Mouse (Mus musculus) liver, embryonic 11.5 days (tissue): ENCODE results near the gene Ldlrap1. TPM values are rescaled to one million over a fixed set of nuclear protein-coding genes. Genes with fewer than 3 reads are reported as not detected.
A peak's percentile ranks its signal among the peaks of the same experiment; 100 is the strongest.

ENCODE experiments used
- ATAC-seq: fragments of 200-750 bp; cut with Nextera tagmentation; replicated peaks from 2 replicates; pipeline ENCODE4 v1.8.0; 2017; ENCODE audit warnings: moderate number of reproducible peaks, mild to moderate bottlenecking, moderate TSS enrichment, moderate library complexity; ENCODE audit not compliant: low FRiP score
- DNase-seq: peaks from one replicate; pipeline ENCODE4 v3.0.0-alpha.2; 2017; ENCODE audit warnings: low spot score
- H3K27ac ChIP-seq: fragments of 300-500 bp; sonication (generic); 2 replicates; pipeline ENCODE4 v1.5.1; 2014; ENCODE audit warnings: mild to moderate bottlenecking, low read depth, low read length, control low read depth
- H3K27me3 ChIP-seq: fragments of 300-500 bp; sonication (generic); replicated peaks from 2 replicates; pipeline ENCODE4 v1.6.1; 2014; ENCODE audit warnings: low read length, mixed read lengths; ENCODE audit not compliant: control insufficient read depth, insufficient read depth
- H3K36me3 ChIP-seq: fragments of 300-500 bp; sonication (generic); 2 replicates; pipeline ENCODE4 v1.6.1; 2014; ENCODE audit warnings: mild to moderate bottlenecking, low read length, moderate library complexity, mixed read lengths; ENCODE audit not compliant: control insufficient read depth, insufficient read depth
- H3K4me1 ChIP-seq: fragments of 300-500 bp; sonication (generic); replicated peaks from 2 replicates; pipeline ENCODE4 v1.6.1; 2014; ENCODE audit warnings: low read length, mixed read lengths; ENCODE audit not compliant: control insufficient read depth, insufficient read depth
- H3K4me2 ChIP-seq: fragments of 300-500 bp; sonication (generic); 2 replicates; pipeline ENCODE4 v1.6.1; 2014; ENCODE audit warnings: mild to moderate bottlenecking, control low read depth, moderate library complexity
- H3K4me3 ChIP-seq: fragments of 300-500 bp; sonication (generic); 2 replicates; pipeline ENCODE4 v1.5.1; 2014; ENCODE audit warnings: low read depth, low read length, control low read depth
- H3K9ac ChIP-seq: fragments of 300-500 bp; sonication (generic); 2 replicates; pipeline ENCODE4 v1.6.1; 2014; ENCODE audit warnings: low read depth, low read length, control low read depth
- H3K9me3 ChIP-seq: fragments of 300-500 bp; sonication (generic); 2 replicates; pipeline ENCODE4 v1.6.1; 2016; ENCODE audit warnings: low read length, inconsistent platforms, mixed read lengths; ENCODE audit not compliant: control insufficient read depth
- WGBS: fragments of 180-500 bp; shearing (Covaris S2); extraction: QIAGEN DNeasy Blood & Tissue Kit; methylation state at CpG from one replicate; pipeline ENCODE4 v1.1.7; 2014; 5-methylcytosine and 5-hydroxymethylcytosine counted together
- polyA plus RNA-seq: library from polyadenylated mRNA; unstranded; fragments of >200 nt; fragmentation: Nextera tagmentation; extraction: Ambion mirVana; gene quantifications from 2 replicates; pipeline ENCODE4 v1.2.1, GENCODE M21; 2014

Gene Ldlrap1
- polyA plus RNA-seq, 1 experiment from 2014 or later = 32.2 TPM

DNA sequence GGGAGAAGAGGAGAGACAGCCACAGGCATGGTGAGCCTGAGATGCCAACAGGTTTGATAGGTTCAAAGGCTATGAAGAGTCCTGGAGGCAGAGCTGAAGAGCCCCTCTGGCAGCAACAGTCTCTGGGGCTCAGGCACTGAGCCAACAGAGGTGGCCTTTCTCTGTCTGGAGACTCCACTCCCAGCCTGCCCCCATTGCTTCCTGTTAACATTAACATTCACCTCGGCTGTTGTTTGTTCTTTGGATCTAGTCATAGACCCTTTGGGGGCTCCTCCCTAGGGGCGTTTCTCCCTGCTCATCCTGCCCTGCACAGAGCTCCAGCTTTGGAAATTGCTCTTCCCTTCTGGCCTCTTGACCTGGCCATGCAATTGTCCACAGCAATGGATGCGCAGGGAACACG lies 42.9 kb downstream of the Ldlrap1 start:
- Histone ChIP-seq H3K9ac (no peak overlapping the region), H3K4me3 (no peak overlapping the region), H3K4me1 (peaks cover 26% of the 10 kb centered on the region), H3K9me3 (no peaks in the 10 kb centered on the region), H3K4me2 (no peak overlapping the region), H3K27me3 (no peaks in the 10 kb centered on the region), H3K27ac (no peak overlapping the region), H3K36me3 (no peaks in the 10 kb centered on the region)
- WGBS = 46% methylated on average over 4 of the region's 4 CpGs
- DNase-seq (no peak), ATAC-seq (no peak)

DNA sequence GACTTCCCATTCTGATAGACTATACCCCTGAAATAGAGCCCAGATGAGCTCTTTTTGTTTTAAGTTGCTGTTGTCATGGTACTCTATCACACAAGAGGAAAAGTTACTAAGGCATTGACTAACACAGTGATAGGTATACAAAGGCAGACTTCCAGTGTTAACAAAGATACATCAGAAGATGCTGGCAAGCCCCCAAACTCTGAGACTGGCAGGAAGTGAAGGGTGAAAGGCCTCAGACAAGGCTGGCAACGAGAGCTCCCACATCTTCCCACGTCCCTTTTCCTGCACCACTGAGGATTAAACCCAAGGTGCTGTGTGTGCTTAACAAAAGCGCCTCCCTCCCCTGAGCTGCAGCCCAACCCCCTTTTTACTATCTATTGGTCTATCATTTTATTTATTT lies 44.6 kb downstream of the Ldlrap1 start:
- H3K9ac ChIP-seq = no peak overlapping the region
- no peak overlapping the region for H3K4me2 ChIP-seq
- ATAC-seq = no peak
- peaks cover 27% of the 10 kb centered on the region for H3K4me1 ChIP-seq
- no peaks in the 10 kb centered on the region for H3K27me3 ChIP-seq
- no peaks in the 10 kb centered on the region for H3K36me3 ChIP-seq
- no peak overlapping the region for H3K27ac ChIP-seq
- no peaks in the 10 kb centered on the region for H3K9me3 ChIP-seq
- H3K4me3 ChIP-seq = no peak overlapping the region
- DNase-seq = no peak
- WGBS = 76% methylated on average over 3 of the region's 3 CpGs

DNA sequence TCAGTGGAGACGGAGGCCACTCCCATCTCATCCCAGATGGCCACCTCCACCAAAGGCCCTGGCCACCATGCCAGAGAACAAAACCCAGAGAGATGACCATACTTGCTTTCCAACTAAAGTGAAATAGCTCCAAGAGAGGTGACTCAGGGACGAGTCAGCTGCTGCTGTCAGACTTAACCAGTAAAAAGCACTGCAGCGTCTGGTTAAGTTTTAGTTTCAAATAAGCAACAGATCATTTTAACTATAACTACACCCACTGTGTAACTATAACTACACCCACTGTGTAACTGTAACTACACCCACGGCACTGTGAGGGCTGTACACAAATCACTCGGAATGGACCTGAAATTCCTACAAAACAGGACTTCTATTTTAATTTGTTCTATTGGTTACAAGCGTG lies 46.7 kb downstream of the Ldlrap1 start:
- ATAC-seq (no peak), DNase-seq (no peak)
- Histone ChIP-seq H3K9me3 (no peaks in the 10 kb centered on the region), H3K9ac (no peak overlapping the region), H3K4me1 (peaks cover 22% of the 10 kb centered on the region), H3K27ac (no peak overlapping the region), H3K4me3 (no peak overlapping the region), H3K27me3 (no peaks in the 10 kb centered on the region), H3K4me2 (no peak overlapping the region), H3K36me3 (no peaks in the 10 kb centered on the region)
- WGBS = 81% methylated on average over 6 of the region's 6 CpGs

GRCm38 (mm10) chr4:134720371-134720770 lies 47.5 kb downstream of the Ldlrap1 start:
- no peak overlapping the region for H3K9ac ChIP-seq
- no peak for ATAC-seq
- 67% methylated on average over 3 of the region's 3 CpGs for WGBS

GRCm38 (mm10) chr4:134719489-134719888 lies 48.3 kb downstream of the Ldlrap1 start:
- Histone ChIP-seq H3K4me3 (no peak overlapping the region), H3K9ac (peak overlapping the region; percentile 7), H3K27me3 (no peaks in the 10 kb centered on the region), H3K9me3 (no peaks in the 10 kb centered on the region), H3K27ac (peak overlapping the region; percentile 57), H3K4me1 (peaks cover 15% of the 10 kb centered on the region; the same call in 1 of the 2 replicates), H3K36me3 (no peaks in the 10 kb centered on the region), H3K4me2 (peak overlapping the region; percentile 34; the same call in 1 of the 2 replicates)
- ATAC-seq (peak; percentile 94), DNase-seq (peak; percentile 52)
- 34% methylated on average over 8 of the region's 8 CpGs for WGBS

More at GRCm38 (mm10) chr4:134720371-134720770, 47.5 kb downstream of the Ldlrap1 start:
- no peak overlapping the region for H3K27ac ChIP-seq
- peaks cover 21% of the 10 kb centered on the region for H3K4me1 ChIP-seq
- no peaks in the 10 kb centered on the region for H3K36me3 ChIP-seq
- no peak overlapping the region for H3K4me3 ChIP-seq
- H3K9me3 ChIP-seq = no peaks in the 10 kb centered on the region
- H3K4me2 ChIP-seq = no peak overlapping the region
- no peak for DNase-seq
- H3K27me3 ChIP-seq = no peaks in the 10 kb centered on the region

- H3K4me3 ChIP-seq = no peak overlapping the region
- peak overlapping the region; percentile 38; the same call in 1 of the 2 replicates for H3K9ac ChIP-seq
- 0 out of 2 replicates have a peak overlapping the region, but pooled peaks have one; percentile 20 for H3K4me2 ChIP-seq
- no peaks in the 10 kb centered on the region for H3K27me3 ChIP-seq
- H3K4me1 ChIP-seq = peaks cover 3% of the 10 kb centered on the region
- H3K27ac ChIP-seq = no peak overlapping the region
- H3K36me3 ChIP-seq = no peaks in the 10 kb centered on the region
- ATAC-seq (peak; percentile 84), DNase-seq (peak; percentile 77)
- H3K9me3 ChIP-seq = no peaks in the 10 kb centered on the region
- 8% methylated on average over 8 of the region's 8 CpGs for WGBS
Measured at GRCm38 (mm10) chr4:134713937-134714336, 53.9 kb downstream of the Ldlrap1 start.

DNA sequence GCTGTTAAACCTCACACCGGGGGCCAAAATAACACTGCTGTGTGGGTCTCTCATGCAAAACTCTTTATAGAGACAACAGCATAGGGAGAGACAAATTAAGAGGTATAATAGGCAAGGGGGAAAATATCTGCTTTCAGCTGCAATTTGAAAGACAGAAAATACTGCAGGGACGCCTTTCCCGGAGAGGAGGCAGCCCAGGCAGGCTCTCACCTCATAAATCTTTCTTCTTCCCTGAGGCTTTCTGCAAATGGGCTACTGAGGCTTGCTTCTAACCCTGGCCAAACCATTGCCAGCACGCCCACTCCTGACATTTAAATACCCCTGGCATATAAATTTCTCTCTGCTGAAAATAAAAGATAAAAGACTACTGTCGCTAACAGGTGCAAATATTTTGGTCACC lies 62.5 kb downstream of the Ldlrap1 start:
- H3K4me2 ChIP-seq = 0 out of 2 replicates have a peak overlapping the region, but pooled peaks have one; percentile 5
- peaks cover 27% of the 10 kb centered on the region for H3K27me3 ChIP-seq
- DNase-seq (no peak), ATAC-seq (no peak)
- no peak overlapping the region for H3K27ac ChIP-seq
- 61% methylated on average over 5 of the region's 5 CpGs for WGBS
- H3K36me3 ChIP-seq = no peaks in the 10 kb centered on the region
- no peaks in the 10 kb centered on the region for H3K9me3 ChIP-seq
- H3K4me1 ChIP-seq = peaks cover 17% of the 10 kb centered on the region
- H3K9ac ChIP-seq = no peak overlapping the region
- H3K4me3 ChIP-seq = no peak overlapping the region

GRCm38 (mm10) chr4:134704590-134704989 lies 63.2 kb downstream of the Ldlrap1 start:
- Histone ChIP-seq H3K4me1 (peaks cover 17% of the 10 kb centered on the region), H3K9ac (peak overlapping the region; percentile 23; the same call in 1 of the 2 replicates), H3K27me3 (peaks cover 27% of the 10 kb centered on the region), H3K4me2 (peak overlapping the region; percentile 88), H3K9me3 (no peaks in the 10 kb centered on the region), H3K36me3 (no peaks in the 10 kb centered on the region), H3K4me3 (peak overlapping the region; percentile 60), H3K27ac (no peak overlapping the region)
- 2% methylated on average over 21 of the region's 21 CpGs for WGBS
- DNase-seq = no peak
- no peak; the same call in 1 of the 2 replicates for ATAC-seq

DNA sequence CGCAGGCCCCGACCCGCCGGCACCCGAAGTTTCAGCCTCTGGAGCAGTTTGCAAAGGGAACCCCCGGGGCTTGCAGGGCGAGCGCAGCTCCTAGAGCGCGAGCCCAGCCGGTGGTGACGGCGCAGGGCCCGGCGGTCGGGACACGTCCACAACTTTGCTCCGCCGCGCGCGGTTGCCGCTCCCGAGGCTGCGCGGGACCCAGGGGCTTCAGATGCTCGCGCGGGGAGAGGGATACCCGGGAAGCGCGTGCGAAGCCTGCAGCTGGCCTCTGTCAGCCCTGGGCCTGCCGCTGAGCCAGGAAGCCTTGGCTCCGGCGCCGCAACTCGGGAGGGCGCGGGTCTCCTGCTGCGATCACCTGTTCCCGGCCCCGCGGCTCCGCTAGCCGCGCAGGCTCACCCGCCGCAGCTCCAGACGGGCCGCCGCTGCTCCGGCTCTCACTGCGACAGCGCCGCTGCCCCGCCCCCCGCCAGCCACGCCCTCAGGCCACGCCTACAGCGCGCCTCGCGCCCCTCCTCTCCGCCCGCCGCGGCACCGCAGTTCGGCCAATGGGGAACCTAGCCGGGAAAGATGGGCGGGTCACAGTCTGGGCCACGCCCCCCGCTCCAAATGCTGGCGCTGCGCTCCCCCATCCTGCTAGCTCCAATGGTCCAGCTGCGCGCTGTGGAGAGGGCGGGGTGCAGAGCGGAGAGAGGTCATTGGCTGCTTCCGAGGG lies 63.8 kb downstream of the Ldlrap1 start, which contains the start of gene Man1c1:
Man1c1 (minus strand) TSS at position 456 of the 712 bp plus-strand sequence.
- Histone ChIP-seq H3K36me3 (no peaks in the 10 kb centered on the region), H3K27ac (0 out of 2 replicates have a peak within 1 kb of the TSS, but pooled peaks have one; percentile 13), H3K4me2 (peak within 1 kb of the TSS; percentile 88), H3K9me3 (no peaks in the 10 kb centered on the region), H3K4me1 (peaks cover 17% of the 10 kb centered on the region), H3K9ac (peak within 1 kb of the TSS; percentile 62), H3K27me3 (peaks cover 27% of the 10 kb centered on the region), H3K4me3 (peak within 1 kb of the TSS; percentile 60)
- DNase-seq (peak; percentile 100), ATAC-seq (peak; percentile 93)
- 1% methylated on average over 77 of the region's 81 CpGs for WGBS
